Mouse (Mus musculus): ENCODE data around the gene Celf2. TPM values are rescaled to one million over a fixed set of nuclear protein-coding genes. Genes with fewer than 3 reads are reported as not detected.

Celf2 gene
- total RNA-seq, 2 experiments from 2014 or later = 92.8 to 223 TPM

GRCm38 (mm10) chr2:6808736-6809135 is 700.6 kb downstream of the Celf2 start:
- no peak for ATAC-seq (replicated peaks; ENCODE audit: poor library complexity, severe bottlenecking)

- no peak for ATAC-seq (replicated peaks; ENCODE audit: poor library complexity, severe bottlenecking)
Observed at GRCm38 (mm10) chr2:6796754-6797153, 712.6 kb downstream of the Celf2 start.

- ATAC-seq (replicated peaks; ENCODE audit: poor library complexity, severe bottlenecking) = no peak
Observed at GRCm38 (mm10) chr2:6795995-6796588, 713.3 kb downstream of the Celf2 start.

- no peak for ATAC-seq (replicated peaks; ENCODE audit: poor library complexity, severe bottlenecking)
Observed at GRCm38 (mm10) chr2:6794858-6795257, 714.5 kb downstream of the Celf2 start.

GRCm38 (mm10) chr2:6790876-6791275 is 718.5 kb downstream of the Celf2 start:
- ATAC-seq (replicated peaks; ENCODE audit: poor library complexity, severe bottlenecking) = no peak

GRCm38 (mm10) chr2:6786494-6787144 is 722.7 kb downstream of the Celf2 start:
- peak; percentile 78 for ATAC-seq (replicated peaks; ENCODE audit: poor library complexity, severe bottlenecking)

- no peak for ATAC-seq (replicated peaks; ENCODE audit: poor library complexity, severe bottlenecking)
Observed at GRCm38 (mm10) chr2:6770214-6770613, 739.1 kb downstream of the Celf2 start.

GRCm38 (mm10) chr2:6762381-6762780 is 747.0 kb downstream of the Celf2 start:
- ATAC-seq (replicated peaks; ENCODE audit: poor library complexity, severe bottlenecking) = no peak

GRCm38 (mm10) chr2:6743173-6743572 is 766.2 kb downstream of the Celf2 start:
- ATAC-seq (replicated peaks; ENCODE audit: poor library complexity, severe bottlenecking) = no peak

- peak; percentile 100 for ATAC-seq (replicated peaks; ENCODE audit: poor library complexity, severe bottlenecking)
Observed at GRCm38 (mm10) chr2:6739998-6740668, 769.2 kb downstream of the Celf2 start.

GRCm38 (mm10) chr2:6732026-6732425 is 777.3 kb downstream of the Celf2 start:
- ATAC-seq (replicated peaks; ENCODE audit: poor library complexity, severe bottlenecking) = no peak

- peak; percentile 93 for ATAC-seq (replicated peaks; ENCODE audit: poor library complexity, severe bottlenecking)
Observed at GRCm38 (mm10) chr2:6730860-6731259, 778.5 kb downstream of the Celf2 start.

GRCm38 (mm10) chr2:6729984-6730383 is 779.4 kb downstream of the Celf2 start:
- ATAC-seq (replicated peaks; ENCODE audit: poor library complexity, severe bottlenecking) = no peak

GRCm38 (mm10) chr2:6728840-6729252 is 780.5 kb downstream of the Celf2 start:
- ATAC-seq (replicated peaks; ENCODE audit: poor library complexity, severe bottlenecking) = no peak

GRCm38 (mm10) chr2:6727366-6727765 is 782.0 kb downstream of the Celf2 start:
- ATAC-seq (replicated peaks; ENCODE audit: poor library complexity, severe bottlenecking) = no peak

GRCm38 (mm10) chr2:6726071-6726470 is 783.3 kb downstream of the Celf2 start:
- no peak for ATAC-seq (replicated peaks; ENCODE audit: poor library complexity, severe bottlenecking)

GRCm38 (mm10) chr2:6723602-6724001 is 785.8 kb downstream of the Celf2 start:
- ATAC-seq (replicated peaks; ENCODE audit: poor library complexity, severe bottlenecking) = peak; percentile 80

- ATAC-seq (replicated peaks; ENCODE audit: poor library complexity, severe bottlenecking) = peak; percentile 55
Observed at GRCm38 (mm10) chr2:6721460-6722401, 787.6 kb downstream of the Celf2 start.

- ATAC-seq (replicated peaks; ENCODE audit: poor library complexity, severe bottlenecking) = peak; percentile 12
Observed at GRCm38 (mm10) chr2:6720753-6721459, 788.5 kb downstream of the Celf2 start.

GRCm38 (mm10) chr2:6718864-6719263 is 790.5 kb downstream of the Celf2 start:
- no peak for ATAC-seq (replicated peaks; ENCODE audit: poor library complexity, severe bottlenecking)

Data from granulocyte monocyte progenitor cell, adult 5-6 weeks (primary cell).